ENCODE assay signal across 8 mouse cellular contexts in genomic region chr12:20990579-20990978, GRCm38 (mm10). TPM values are rescaled to one million over a fixed set of nuclear protein-coding genes. Genes with fewer than 3 reads are reported as not detected.
DNase-seq lines count a peak whose midpoint lies in the region; ATAC-seq lines count a peak whose summit lies in the region.
"Not testable (repeated sequence)": the region's sequence is repeated elsewhere in the genome, so short reads cannot be mapped to it uniquely, and the experiment has no call there.

No protein-coding gene starts in this region.

- H3K9me3 ChIP-seq in embryonic facial prominence, embryonic 14.5 days (ENCODE audit: control insufficient read depth, low read length); heart, embryonic 10.5 days; intestine, embryonic 14.5 days (ENCODE audit: control insufficient read depth, low read length); limb, embryonic 15.5 days; midbrain, embryonic 12.5 days: not testable (repeated sequence)

- H3K4me1 ChIP-seq in embryonic facial prominence, embryonic 14.5 days (ENCODE audit: control insufficient read depth, insufficient read depth, low read length); heart, embryonic 10.5 days; intestine, embryonic 14.5 days (replicated peaks; ENCODE audit: control insufficient read depth, insufficient read depth, low read length); limb, embryonic 15.5 days; midbrain, embryonic 12.5 days: not testable (repeated sequence)

- H3K36me3 ChIP-seq in embryonic facial prominence, embryonic 14.5 days (ENCODE audit: control insufficient read depth, insufficient read depth, low read length); heart, embryonic 10.5 days; intestine, embryonic 14.5 days (ENCODE audit: control insufficient read depth, insufficient read depth, low read length); limb, embryonic 15.5 days; midbrain, embryonic 12.5 days: not testable (repeated sequence)

- peak overlapping the region; percentile 43 for H3K4me2 ChIP-seq in embryonic facial prominence, embryonic 14.5 days (ENCODE audit: low read depth, low read length)
- H3K4me2 ChIP-seq in intestine, embryonic 14.5 days (ENCODE audit: low read length): 0 out of 2 replicates have a peak overlapping the region, but pooled peaks have one; percentile 33
- H3K4me2 ChIP-seq in limb, embryonic 15.5 days: peak overlapping the region; percentile 44
- H3K4me2 ChIP-seq in midbrain, embryonic 12.5 days (replicated peaks): peak overlapping the region; percentile 47

- H3K9ac ChIP-seq in embryonic facial prominence, embryonic 14.5 days (ENCODE audit: low read depth, low read length): peak overlapping the region; percentile 66
- peak overlapping the region; percentile 47 for H3K9ac ChIP-seq in intestine, embryonic 14.5 days (ENCODE audit: low read length)
- H3K9ac ChIP-seq in limb, embryonic 15.5 days: peak overlapping the region; percentile 37
- H3K9ac ChIP-seq in midbrain, embryonic 12.5 days (replicated peaks): peak overlapping the region; percentile 65

- 0% methylated on average over 12 of the region's 52 CpGs for WGBS in embryonic facial prominence, embryonic 14.5 days
- WGBS in heart, embryonic 10.5 days: under 1% methylated on average over 48 of the region's 52 CpGs
- under 1% methylated on average over 43 of the region's 52 CpGs for WGBS in intestine, embryonic 14.5 days
- WGBS in limb, embryonic 15.5 days: 0% methylated on average over 48 of the region's 52 CpGs
- WGBS in midbrain, embryonic 12.5 days: under 1% methylated on average over 41 of the region's 52 CpGs

- H3K27me3 ChIP-seq in embryonic facial prominence, embryonic 14.5 days (replicated peaks; ENCODE audit: control insufficient read depth, insufficient read depth, low read length); heart, embryonic 10.5 days (ENCODE audit: insufficient read depth, poor library complexity, severe bottlenecking); intestine, embryonic 14.5 days (replicated peaks; ENCODE audit: control insufficient read depth, insufficient read depth, low read length); limb, embryonic 15.5 days; midbrain, embryonic 12.5 days: not testable (repeated sequence)

- DNase-seq in adrenal gland, postnatal 14 days: peak; percentile 5
- DNase-seq in embryonic facial prominence, embryonic 14.5 days (ENCODE audit: low spot score): peak; percentile 0
- DNase-seq in heart, embryonic 10.5 days (ENCODE audit: low spot score): peak; percentile 54
- DNase-seq in intestine, embryonic 14.5 days (ENCODE audit: low spot score): peak; percentile 56
- DNase-seq in retina, postnatal 7 days (ENCODE audit: low read depth, low spot score): peak; percentile 0
- peak; percentile 24 for DNase-seq in thymus, postnatal 14 days

- not testable (repeated sequence) for ATAC-seq in embryonic facial prominence, embryonic 14.5 days (ENCODE audit: low read depth); intestine, embryonic 14.5 days (replicated peaks; ENCODE audit: low FRiP score, low TSS enrichment, low read depth); limb, embryonic 15.5 days (ENCODE audit: insufficient number of reproducible peaks, low FRiP score, low TSS enrichment, low read depth); midbrain, embryonic 12.5 days (ENCODE audit: low FRiP score, low read depth)

- not testable (repeated sequence) for H3K27ac ChIP-seq in embryonic facial prominence, embryonic 14.5 days (replicated peaks; ENCODE audit: low read depth, low read length); intestine, embryonic 14.5 days (ENCODE audit: low read depth)
- peak overlapping the region; percentile 77 for H3K27ac ChIP-seq in heart, embryonic 10.5 days
- peak overlapping the region; percentile 75 for H3K27ac ChIP-seq in limb, embryonic 15.5 days
- H3K27ac ChIP-seq in midbrain, embryonic 12.5 days (replicated peaks): peak overlapping the region; percentile 58; the same call in 1 of the 2 replicates

- peak overlapping the region; percentile 44 for H3K4me3 ChIP-seq in embryonic facial prominence, embryonic 14.5 days (ENCODE audit: low read depth, low read length)
- peak overlapping the region; percentile 63 for H3K4me3 ChIP-seq in heart, embryonic 10.5 days
- peak overlapping the region; percentile 42 for H3K4me3 ChIP-seq in intestine, embryonic 14.5 days (ENCODE audit: low read depth, low read length)
- peak overlapping the region; percentile 49 for H3K4me3 ChIP-seq in limb, embryonic 15.5 days
- peak overlapping the region; percentile 60 for H3K4me3 ChIP-seq in midbrain, embryonic 12.5 days

RNA-seq across cellular contexts. Expression of gene Asap2, which starts 0.3 kb away (rescaled TPM):
- total RNA-seq in adrenal gland, postnatal 14 days (2021): 15.8 and 17.0 TPM in 2 replicates
- polyA plus RNA-seq in embryonic facial prominence, embryonic 14.5 days (2014; fragmentation: Nextera tagmentation; extraction: Ambion mirVana): 8.2 and 8.4 TPM in 2 replicates
- 8.2 and 8.4 TPM in 2 replicates for polyA plus RNA-seq in heart, embryonic 10.5 days (2016; fragmentation: Nextera tagmentation; extraction: Ambion mirVana)
- polyA plus RNA-seq in intestine, embryonic 14.5 days (2014; fragmentation: Nextera tagmentation; extraction: Ambion mirVana): 10.2 and 10.3 TPM in 2 replicates
- polyA plus RNA-seq in limb, embryonic 15.5 days (2015; fragmentation: Nextera tagmentation; extraction: Ambion mirVana): 5.0 and 6.4 TPM in 2 replicates
- polyA plus RNA-seq in midbrain, embryonic 12.5 days (2016; fragmentation: Nextera tagmentation; extraction: Ambion mirVana): 15.2 and 19.8 TPM in 2 replicates

Comparison
In these comparisons a context has a peak if more than half of its experiments do, and no peak if none do; other contexts are left out.
1. DNase-seq: peak in every context shown above with its lines; median percentile 56 in intestine, embryonic 14.5 days; 54 in heart, embryonic 10.5 days; 24 in thymus, postnatal 14 days; 5 in adrenal gland, postnatal 14 days; 0 in embryonic facial prominence, embryonic 14.5 days; 0 in retina, postnatal 7 days.